Mouse (Mus musculus) hindbrain, embryonic 12.5 days (tissue): Measurements from ENCODE around the gene Eftud2. TPM values are rescaled to one million over a fixed set of nuclear protein-coding genes. Genes with fewer than 3 reads are reported as not detected.

Experiments used
- ATAC-seq: fragments of 200-750 bp; cut with Nextera tagmentation; 2 replicates; pipeline ENCODE4 v1.8.0; 2017; ENCODE audit warnings: moderate TSS enrichment; ENCODE audit not compliant: low FRiP score
- H3K27ac ChIP-seq: fragments of 300-500 bp; sonication (generic); 2 replicates; pipeline ENCODE4 v1.5.1; 2016; ENCODE audit warnings: mild to moderate bottlenecking
- H3K27me3 ChIP-seq: fragments of 300-500 bp; sonication (generic); 2 replicates; pipeline ENCODE4 v1.6.1; 2016; ENCODE audit warnings: mild to moderate bottlenecking
- H3K36me3 ChIP-seq: fragments of 300-500 bp; sonication (generic); 2 replicates; pipeline ENCODE4 v1.6.1; 2016; ENCODE audit warnings: mild to moderate bottlenecking
- H3K4me1 ChIP-seq: fragments of 300-500 bp; sonication (generic); 2 replicates; pipeline ENCODE4 v1.6.1; 2016
- H3K4me2 ChIP-seq: fragments of 300-500 bp; sonication (generic); replicated peaks from 2 replicates; pipeline ENCODE4 v1.6.1; 2016; ENCODE audit warnings: mild to moderate bottlenecking
- H3K4me3 ChIP-seq: fragments of 300-500 bp; sonication (generic); 2 replicates; pipeline ENCODE4 v1.5.1; 2016; ENCODE audit warnings: mild to moderate bottlenecking
- H3K9ac ChIP-seq: fragments of 300-500 bp; sonication (generic); 2 replicates; pipeline ENCODE4 v1.6.1; 2016; ENCODE audit warnings: mild to moderate bottlenecking, moderate library complexity
- H3K9me3 ChIP-seq: fragments of 300-500 bp; sonication (generic); replicated peaks from 2 replicates; pipeline ENCODE4 v1.6.1; 2016; ENCODE audit warnings: mild to moderate bottlenecking
- WGBS: fragments of 180-500 bp; shearing (Covaris S2); methylation state at CpG from one replicate; pipeline ENCODE4 v1.1.7; 2016; 5-methylcytosine and 5-hydroxymethylcytosine counted together
- polyA plus RNA-seq: library from polyadenylated mRNA; unstranded; fragments of >200 nt; fragmentation: Nextera tagmentation; extraction: Ambion mirVana; gene quantifications from 2 replicates; pipeline ENCODE4 v1.2.1, GENCODE M21; 2016

Eftud2 gene
- polyA plus RNA-seq, 1 experiment from 2014 or later, result 208 TPM

DNA sequence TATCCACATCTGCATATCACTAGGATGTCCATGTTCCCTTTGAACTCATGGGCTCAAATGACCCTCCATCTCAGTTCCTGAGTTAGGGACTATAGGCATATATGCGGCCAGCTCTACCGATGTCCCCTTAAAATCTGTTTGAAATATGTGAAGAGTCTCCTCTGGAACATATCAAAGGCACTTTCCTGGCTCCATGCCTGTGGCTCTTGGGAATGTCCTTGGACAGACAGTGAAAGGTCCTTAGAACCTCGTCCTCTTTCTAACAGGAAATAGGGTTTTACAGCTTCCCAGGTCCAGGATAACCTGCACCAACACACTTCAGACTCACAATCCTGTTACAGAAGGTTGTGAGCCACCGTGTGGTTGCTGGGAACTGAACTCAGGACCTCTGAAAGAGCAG lies 50.5 kb downstream of the Eftud2 start:
- WGBS, result 80% methylated on average over 4 of the region's 4 CpGs
- Histone ChIP-seq H3K27me3 (no peaks in the 10 kb centered on the region), H3K4me3 (no peak overlapping the region), H3K4me1 (0 out of 2 replicates have a peak, but pooled peaks cover 3% of the 10 kb centered on the region), H3K9me3 (no peaks in the 10 kb centered on the region), H3K36me3 (no peaks in the 10 kb centered on the region), H3K9ac (no peak overlapping the region), H3K4me2 (no peak overlapping the region), H3K27ac (no peak overlapping the region)
- ATAC-seq, result no peak

GRCm38 (mm10) chr11:102827097-102827496 lies 53.7 kb downstream of the Eftud2 start:
- Histone ChIP-seq H3K4me2 (no peak overlapping the region), H3K9ac (no peak overlapping the region), H3K27ac (no peak overlapping the region), H3K36me3 (no peaks in the 10 kb centered on the region), H3K4me3 (no peak overlapping the region), H3K27me3 (0 out of 2 replicates have a peak, but pooled peaks cover 4% of the 10 kb centered on the region), H3K9me3 (no peaks in the 10 kb centered on the region), H3K4me1 (no peaks in the 10 kb centered on the region)
- 59% methylated on average over 4 of the region's 4 CpGs for WGBS
- ATAC-seq, result no peak

- Histone ChIP-seq H3K4me1 (no peaks in the 10 kb centered on the region), H3K27ac (no peak overlapping the region), H3K9me3 (no peaks in the 10 kb centered on the region), H3K9ac (no peak overlapping the region), H3K27me3 (0 out of 2 replicates have a peak, but pooled peaks cover 5% of the 10 kb centered on the region), H3K4me2 (no peak overlapping the region), H3K4me3 (no peak overlapping the region), H3K36me3 (no peaks in the 10 kb centered on the region)
- 80% methylated on average over 2 of the region's 2 CpGs for WGBS
- no peak for ATAC-seq
Observed at GRCm38 (mm10) chr11:102826476-102826875, 54.3 kb downstream of the Eftud2 start.

DNA sequence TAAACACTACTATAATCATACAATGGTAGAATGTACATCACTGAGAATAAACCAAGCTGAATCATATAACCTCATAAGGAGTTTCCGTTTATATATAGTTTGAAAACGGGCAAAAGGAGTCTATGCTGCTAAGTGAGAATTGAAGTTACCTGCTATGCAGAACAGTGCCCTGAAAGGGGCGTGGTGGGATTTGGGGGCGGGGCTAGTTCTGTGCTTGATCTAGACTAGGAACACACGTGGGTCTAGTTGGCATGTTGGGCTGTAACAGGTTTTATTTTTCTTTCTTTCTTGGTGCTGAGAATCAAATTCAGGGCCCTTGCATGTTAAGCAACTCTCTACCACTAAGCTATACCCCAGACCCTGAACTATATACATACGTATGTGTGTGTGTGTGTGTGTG lies 59.6 kb downstream of the Eftud2 start:
- H3K27me3 ChIP-seq, result peaks cover 10% of the 10 kb centered on the region
- 56% methylated on average over 6 of the region's 6 CpGs for WGBS
- H3K36me3 ChIP-seq, result no peaks in the 10 kb centered on the region
- peaks cover 22% of the 10 kb centered on the region for H3K4me1 ChIP-seq
- H3K4me2 ChIP-seq, result no peak overlapping the region
- H3K9ac ChIP-seq, result no peak overlapping the region
- no peak overlapping the region for H3K4me3 ChIP-seq
- no peak for ATAC-seq
- H3K27ac ChIP-seq, result no peak overlapping the region
- H3K9me3 ChIP-seq, result no peaks in the 10 kb centered on the region

DNA sequence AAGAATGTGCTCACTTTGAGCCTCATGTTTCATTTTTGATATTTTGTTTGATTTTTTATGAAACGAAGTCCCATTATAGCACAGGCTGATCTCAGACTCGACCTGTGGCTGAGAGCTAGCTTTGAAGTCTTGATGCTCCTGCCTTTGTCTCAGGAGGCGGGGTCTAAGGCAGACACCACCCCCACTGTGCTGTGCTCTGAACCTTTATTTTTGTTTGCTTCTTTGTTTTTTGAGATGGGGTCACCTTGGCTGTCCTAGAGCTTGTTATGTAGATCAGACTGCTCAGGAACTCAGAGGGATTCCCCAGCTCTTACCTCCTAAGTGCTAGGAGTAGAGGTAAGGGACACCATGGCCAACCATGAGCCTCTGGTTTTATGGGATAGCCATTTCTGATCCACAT lies 60.4 kb downstream of the Eftud2 start:
- Histone ChIP-seq H3K9ac (no peak overlapping the region), H3K4me2 (no peak overlapping the region), H3K36me3 (no peaks in the 10 kb centered on the region), H3K4me3 (no peak overlapping the region), H3K4me1 (peaks cover 28% of the 10 kb centered on the region), H3K27ac (no peak overlapping the region), H3K9me3 (no peaks in the 10 kb centered on the region), H3K27me3 (peaks cover 10% of the 10 kb centered on the region)
- WGBS, result 10% methylated on average over 3 of the region's 3 CpGs
- no peak for ATAC-seq

GRCm38 (mm10) chr11:102819783-102820385 lies 60.9 kb downstream of the Eftud2 start:
- H3K4me2 ChIP-seq, result peak overlapping the region; percentile 85
- H3K36me3 ChIP-seq, result no peaks in the 10 kb centered on the region
- peak; percentile 13; the same call in 1 of the 2 replicates for ATAC-seq
- no peaks in the 10 kb centered on the region for H3K9me3 ChIP-seq
- peak overlapping the region; percentile 95 for H3K4me3 ChIP-seq
- peak overlapping the region; percentile 98 for H3K9ac ChIP-seq
- 6% methylated on average over 14 of the region's 14 CpGs for WGBS
- H3K4me1 ChIP-seq, result peaks cover 31% of the 10 kb centered on the region
- peaks cover 10% of the 10 kb centered on the region for H3K27me3 ChIP-seq
- peak overlapping the region; percentile 97 for H3K27ac ChIP-seq

DNA sequence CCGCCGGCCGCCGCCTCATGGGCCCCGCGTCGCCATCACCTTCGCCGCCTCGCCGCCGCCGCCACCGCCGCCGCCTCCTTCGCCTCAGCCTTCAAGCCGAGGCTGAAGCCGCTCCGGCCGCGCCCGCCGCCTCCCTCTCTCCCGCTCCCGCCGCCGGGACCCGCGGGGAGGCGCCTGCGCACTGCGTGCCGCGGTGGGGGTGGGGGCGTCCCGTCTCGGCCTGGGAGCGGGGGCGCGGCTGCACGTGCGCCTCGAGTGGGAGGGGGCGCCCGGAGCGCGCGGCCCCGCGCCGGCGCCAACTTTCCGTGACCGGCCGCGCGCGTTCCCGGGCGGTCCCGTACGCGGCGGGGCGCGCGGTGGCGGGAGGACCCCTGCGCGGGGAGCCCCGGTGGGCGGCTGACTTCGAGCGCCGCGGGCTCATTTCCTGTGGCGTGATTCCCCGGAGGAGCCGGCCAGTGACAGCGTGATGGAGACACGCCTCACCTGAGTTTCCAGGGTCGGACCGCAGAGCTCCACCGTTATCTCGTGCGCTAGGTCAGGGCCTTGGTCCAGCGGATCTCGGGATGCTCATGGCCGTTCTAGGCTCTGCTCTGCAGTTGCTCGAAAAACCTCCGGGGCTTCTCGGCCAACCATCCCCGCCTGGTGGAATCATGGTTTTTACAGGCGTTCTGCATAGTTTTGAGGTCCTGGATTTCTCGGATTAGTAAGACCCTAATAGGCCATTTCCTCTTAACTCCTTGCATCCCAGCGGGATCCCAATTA lies 61.6 kb downstream of the Eftud2 start, which contains the start of gene Gjc1:
Gene Gjc1 (minus strand): TSS at position 680 of the 762 bp plus-strand sequence.
- H3K4me3 ChIP-seq, result peak within 1 kb of the TSS; percentile 95
- peak within 1 kb of the TSS; percentile 85 for H3K4me2 ChIP-seq
- H3K4me1 ChIP-seq, result peaks cover 32% of the 10 kb centered on the region
- H3K9me3 ChIP-seq, result no peaks in the 10 kb centered on the region
- H3K27ac ChIP-seq, result peak within 1 kb of the TSS; percentile 97
- under 1% methylated on average over 21 of the region's 97 CpGs for WGBS
- peaks cover 10% of the 10 kb centered on the region for H3K27me3 ChIP-seq
- ATAC-seq, result peak; percentile 84
- H3K9ac ChIP-seq, result peak within 1 kb of the TSS; percentile 98
- H3K36me3 ChIP-seq, result no peaks in the 10 kb centered on the region

- WGBS, result under 1% methylated on average over 62 of the region's 92 CpGs
- H3K9me3 ChIP-seq, result no peaks in the 10 kb centered on the region
Observed at GRCm38 (mm10) chr11:102818121-102819020, 62.4 kb downstream of the Eftud2 start.

DNA sequence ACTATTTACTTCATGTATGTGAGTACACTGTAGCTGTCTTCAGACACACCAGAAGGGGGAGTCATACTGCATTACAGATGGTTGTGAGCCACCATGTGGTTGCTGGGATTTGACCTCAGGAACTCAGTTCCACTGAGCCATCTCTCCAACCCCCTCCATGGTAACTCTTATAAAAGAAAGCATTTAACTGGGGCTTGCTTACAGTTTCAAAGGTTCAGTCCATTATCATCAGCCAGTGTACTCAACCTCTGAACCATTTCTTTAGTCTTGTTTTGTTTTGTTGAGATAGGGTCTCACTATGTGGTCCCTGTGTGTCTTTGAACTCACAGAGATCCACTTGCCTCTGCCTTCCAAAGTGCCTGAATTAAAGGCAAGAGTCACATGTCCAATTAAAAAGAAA lies 65.9 kb downstream of the Eftud2 start:
- Histone ChIP-seq H3K36me3 (0 out of 2 replicates have a peak, but pooled peaks cover 3% of the 10 kb centered on the region), H3K4me2 (no peak overlapping the region), H3K27ac (no peak overlapping the region), H3K27me3 (no peaks in the 10 kb centered on the region), H3K9me3 (no peaks in the 10 kb centered on the region), H3K4me3 (no peak overlapping the region), H3K9ac (no peak overlapping the region), H3K4me1 (peaks cover 33% of the 10 kb centered on the region)
- ATAC-seq, result no peak

More at GRCm38 (mm10) chr11:102818121-102819020, 62.4 kb downstream of the Eftud2 start:
- Histone ChIP-seq H3K27ac (peak overlapping the region; percentile 97), H3K4me1 (peaks cover 32% of the 10 kb centered on the region), H3K36me3 (no peaks in the 10 kb centered on the region), H3K27me3 (peaks cover 10% of the 10 kb centered on the region), H3K9ac (peak overlapping the region; percentile 98), H3K4me3 (peak overlapping the region; percentile 95), H3K4me2 (peak overlapping the region; percentile 85)
- ATAC-seq, result peak; percentile 57

- H3K4me2 ChIP-seq, result no peak overlapping the region
- WGBS, result 62% methylated on average over 4 of the region's 4 CpGs
- H3K4me3 ChIP-seq, result no peak overlapping the region
- H3K27ac ChIP-seq, result no peak overlapping the region
- no peak overlapping the region for H3K9ac ChIP-seq
- H3K4me1 ChIP-seq, result peaks cover 9% of the 10 kb centered on the region
- no peak for ATAC-seq
- H3K27me3 ChIP-seq, result no peaks in the 10 kb centered on the region
- H3K9me3 ChIP-seq, result no peaks in the 10 kb centered on the region
- H3K36me3 ChIP-seq, result 0 out of 2 replicates have a peak, but pooled peaks cover 3% of the 10 kb centered on the region
Observed at GRCm38 (mm10) chr11:102810721-102811485, 69.9 kb downstream of the Eftud2 start.

DNA sequence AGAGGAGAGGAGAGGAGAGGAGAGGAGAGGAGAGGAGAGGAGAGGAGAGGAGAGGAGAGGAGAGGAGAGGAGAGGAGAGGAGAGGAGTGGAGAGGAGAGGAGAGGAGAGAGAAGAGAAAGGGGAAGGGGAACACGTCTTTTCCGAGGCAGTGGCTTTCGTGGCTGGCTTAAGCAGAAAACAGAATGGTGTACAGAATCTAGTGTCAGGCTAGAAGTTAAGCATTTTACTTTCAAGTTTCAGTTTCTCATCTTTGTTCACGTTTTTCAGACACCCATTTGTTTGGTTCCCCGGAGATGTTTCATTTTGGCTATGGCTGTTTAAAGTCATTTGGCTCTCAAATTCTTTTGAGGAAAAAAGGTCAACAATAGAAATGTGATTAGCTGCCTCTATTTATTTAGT lies 72.5 kb downstream of the Eftud2 start:
- Histone ChIP-seq H3K9ac (no peak overlapping the region), H3K27me3 (no peaks in the 10 kb centered on the region), H3K27ac (no peak overlapping the region), H3K9me3 (peaks cover 4% of the 10 kb centered on the region; the same call in 1 of the 2 replicates), H3K4me3 (no peak overlapping the region), H3K36me3 (peaks cover 11% of the 10 kb centered on the region), H3K4me2 (no peak overlapping the region), H3K4me1 (0 out of 2 replicates have a peak, but pooled peaks cover 2% of the 10 kb centered on the region)
- WGBS, result 81% methylated on average over 5 of the region's 5 CpGs
- no peak for ATAC-seq
